Mouse (Mus musculus) embryonic facial prominence, embryonic 10.5 days (tissue): ENCODE results near the gene Ugt1a6b. TPM values are rescaled to one million over a fixed set of nuclear protein-coding genes. Genes with fewer than 3 reads are reported as not detected.

Source experiments
- DNase-seq: peaks from one replicate; pipeline ENCODE4 v3.0.0-alpha.2; 2017; ENCODE audit warnings: low spot score
- H3K27ac ChIP-seq: fragments of 300-500 bp; sonication (generic); replicated peaks from 2 replicates; pipeline ENCODE4 v1.5.1; 2016; ENCODE audit warnings: mild to moderate bottlenecking
- H3K27me3 ChIP-seq: fragments of 300-500 bp; sonication (generic); replicated peaks from 2 replicates; pipeline ENCODE4 v1.6.1; 2016; ENCODE audit warnings: low read depth, mild to moderate bottlenecking; ENCODE audit not compliant: poor library complexity, severe bottlenecking
- H3K36me3 ChIP-seq: fragments of 300-500 bp; sonication (generic); replicated peaks from 2 replicates; pipeline ENCODE4 v1.6.1; 2016; ENCODE audit warnings: mild to moderate bottlenecking, moderate library complexity
- H3K4me1 ChIP-seq: fragments of 300-500 bp; sonication (generic); 2 replicates; pipeline ENCODE4 v1.6.1; 2016
- H3K4me3 ChIP-seq: fragments of 300-500 bp; sonication (generic); 2 replicates; pipeline ENCODE4 v1.5.1; 2016; ENCODE audit warnings: mild to moderate bottlenecking, moderate library complexity
- H3K9me3 ChIP-seq: fragments of 300-500 bp; sonication (generic); 2 replicates; pipeline ENCODE4 v1.6.1; 2016; ENCODE audit warnings: mild to moderate bottlenecking
- WGBS: fragments of 180-500 bp; shearing (Covaris S2); methylation state at CpG from one replicate; pipeline ENCODE4 v1.1.7; 2016; 5-methylcytosine and 5-hydroxymethylcytosine counted together
- polyA plus RNA-seq: library from polyadenylated mRNA; unstranded; fragments of >200 nt; fragmentation: Nextera tagmentation; extraction: Ambion mirVana; gene quantifications from 2 replicates; pipeline ENCODE4 v1.2.1, GENCODE M21; 2016

Gene Ugt1a6b
- polyA plus RNA-seq, 1 experiment from 2014 or later, result not detected

GRCm38 (mm10) chr1:88213061-88213460, 110.0 kb downstream of the Ugt1a6b start:
- 84% methylated on average over 1 of the region's 1 CpGs for WGBS
- DNase-seq, result no peak

DNA sequence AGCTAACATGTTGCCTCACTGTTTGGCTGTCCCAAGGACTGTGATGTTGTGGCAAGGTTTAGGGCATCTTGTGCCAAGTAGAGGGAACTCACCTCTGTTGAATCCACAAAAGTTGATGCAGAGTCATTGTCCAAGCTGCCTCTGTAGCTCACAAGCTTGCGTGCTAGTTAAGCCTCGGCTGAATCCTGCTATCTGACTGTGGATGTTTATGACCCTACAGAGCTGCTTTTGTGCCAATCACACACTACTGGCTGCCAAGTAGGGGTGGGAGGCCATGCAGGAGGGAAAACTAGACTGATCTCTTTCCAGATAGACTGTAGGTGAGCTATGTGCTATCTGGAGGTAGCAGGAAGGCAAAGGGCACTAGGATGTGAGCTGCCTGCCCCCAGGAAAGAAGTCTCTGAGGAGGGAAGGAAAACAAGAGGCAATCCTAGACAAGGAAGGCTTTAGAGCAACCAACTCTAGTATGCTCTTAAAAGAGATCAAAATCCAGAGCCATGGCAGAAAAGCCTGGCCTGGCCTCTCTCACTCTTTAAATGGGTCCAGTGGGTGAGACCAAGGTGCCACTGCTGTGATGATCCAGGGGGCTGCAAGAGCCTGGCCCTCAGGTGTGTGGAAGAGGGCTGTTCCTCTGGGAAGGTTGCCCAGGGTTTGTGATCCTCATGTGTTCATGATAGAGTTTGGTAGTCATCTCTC, 110.9 kb downstream of the Ugt1a6b start:
- 84% methylated on average over 2 of the region's 2 CpGs for WGBS
- H3K4me1 ChIP-seq, result no peaks in the 10 kb centered on the region
- H3K36me3 ChIP-seq, result no peaks in the 10 kb centered on the region
- H3K4me3 ChIP-seq, result no peak overlapping the region
- H3K9me3 ChIP-seq, result peaks cover 52% of the 10 kb centered on the region
- H3K27me3 ChIP-seq, result no peaks in the 10 kb centered on the region
- DNase-seq, result no peak
- no peak overlapping the region for H3K27ac ChIP-seq

More at GRCm38 (mm10) chr1:88213061-88213460, 110.0 kb downstream of the Ugt1a6b start:
- H3K4me3 ChIP-seq, result no peak overlapping the region
- peaks cover 52% of the 10 kb centered on the region for H3K9me3 ChIP-seq
- no peak overlapping the region for H3K27ac ChIP-seq
- no peaks in the 10 kb centered on the region for H3K36me3 ChIP-seq
- no peaks in the 10 kb centered on the region for H3K27me3 ChIP-seq
- no peaks in the 10 kb centered on the region for H3K4me1 ChIP-seq

GRCm38 (mm10) chr1:88214462-88214952, 111.5 kb downstream of the Ugt1a6b start:
- no peaks in the 10 kb centered on the region for H3K4me1 ChIP-seq
- no peaks in the 10 kb centered on the region for H3K36me3 ChIP-seq
- DNase-seq, result no peak
- H3K4me3 ChIP-seq, result no peak overlapping the region
- peaks cover 52% of the 10 kb centered on the region for H3K9me3 ChIP-seq
- H3K27ac ChIP-seq, result no peak overlapping the region
- no peaks in the 10 kb centered on the region for H3K27me3 ChIP-seq
- 81% methylated on average over 2 of the region's 2 CpGs for WGBS

DNA sequence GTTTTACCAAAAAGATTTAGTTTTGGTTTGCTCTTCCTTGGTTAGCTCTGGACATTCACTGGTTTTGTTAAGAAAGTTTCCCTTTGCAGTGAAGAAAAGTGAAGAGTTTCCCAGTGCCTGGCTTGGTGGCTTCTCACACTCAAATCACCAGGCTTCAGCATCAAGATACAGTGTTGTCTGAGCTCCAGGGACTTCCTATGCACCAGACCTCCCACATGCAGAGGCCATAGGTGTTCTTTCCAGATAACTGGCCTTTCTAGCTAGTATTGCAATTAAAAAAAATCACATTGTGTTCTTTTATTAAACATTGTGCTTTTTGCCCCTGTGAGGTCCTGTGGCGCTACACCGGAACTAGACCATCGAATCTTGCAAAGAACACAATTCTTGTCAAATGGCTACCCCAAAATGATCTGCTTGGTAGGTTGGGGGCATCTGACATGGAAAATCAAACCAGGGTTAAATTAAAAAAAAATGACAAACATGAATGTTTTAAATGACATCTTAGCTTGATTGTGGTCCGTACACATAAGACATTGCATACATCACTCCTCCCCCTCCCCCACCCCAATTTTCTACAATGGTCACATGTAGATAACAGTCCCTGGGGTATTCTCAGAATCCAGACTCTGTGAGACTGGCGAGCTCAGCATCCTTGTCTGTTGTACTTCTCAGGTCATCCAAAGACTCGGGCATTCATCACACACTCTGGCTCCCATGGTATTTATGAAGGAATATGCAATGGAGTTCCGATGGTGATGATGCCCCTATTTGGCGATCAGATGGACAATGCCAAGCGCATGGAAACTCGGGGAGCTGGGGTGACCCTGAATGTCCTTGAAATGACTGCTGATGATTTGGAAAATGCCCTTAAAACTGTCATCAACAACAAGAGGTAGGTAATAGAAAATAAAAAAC, 112.7 kb downstream of the Ugt1a6b start:
- H3K4me1 ChIP-seq, result no peaks in the 10 kb centered on the region

DNA sequence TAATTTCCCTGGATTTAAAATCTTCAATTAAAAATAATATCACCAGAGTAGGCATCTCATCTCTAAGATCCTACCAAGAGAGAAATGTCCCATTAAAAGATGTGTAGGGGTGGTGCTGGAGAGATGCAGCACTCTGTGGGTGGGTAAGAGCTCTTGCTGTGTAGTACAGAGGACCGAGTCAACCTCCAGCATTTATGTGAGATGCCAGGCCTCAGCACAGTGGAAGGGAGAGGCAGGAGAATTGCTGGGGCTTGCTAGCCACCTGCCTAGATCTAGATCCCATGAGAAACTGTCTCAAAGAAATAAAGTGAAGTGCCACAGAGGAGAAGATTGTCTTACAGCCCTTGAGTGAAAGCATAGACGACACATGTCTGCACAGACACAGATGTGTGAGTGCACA, 113.5 kb downstream of the Ugt1a6b start:
- Histone ChIP-seq H3K4me1 (no peaks in the 10 kb centered on the region), H3K27me3 (no peaks in the 10 kb centered on the region), H3K36me3 (no peaks in the 10 kb centered on the region), H3K9me3 (peaks cover 46% of the 10 kb centered on the region), H3K27ac (no peak overlapping the region), H3K4me3 (no peak overlapping the region)
- DNase-seq, result no peak
- 66% methylated on average over 2 of the region's 2 CpGs for WGBS

More for the DNA sequence above, 112.7 kb downstream of the Ugt1a6b start:
- 71% methylated on average over 10 of the region's 10 CpGs for WGBS
- peak; percentile 11 for DNase-seq
- no peak overlapping the region for H3K4me3 ChIP-seq
- no peaks in the 10 kb centered on the region for H3K27me3 ChIP-seq
- H3K27ac ChIP-seq, result no peak overlapping the region
- peaks cover 50% of the 10 kb centered on the region for H3K9me3 ChIP-seq
- no peaks in the 10 kb centered on the region for H3K36me3 ChIP-seq

DNA sequence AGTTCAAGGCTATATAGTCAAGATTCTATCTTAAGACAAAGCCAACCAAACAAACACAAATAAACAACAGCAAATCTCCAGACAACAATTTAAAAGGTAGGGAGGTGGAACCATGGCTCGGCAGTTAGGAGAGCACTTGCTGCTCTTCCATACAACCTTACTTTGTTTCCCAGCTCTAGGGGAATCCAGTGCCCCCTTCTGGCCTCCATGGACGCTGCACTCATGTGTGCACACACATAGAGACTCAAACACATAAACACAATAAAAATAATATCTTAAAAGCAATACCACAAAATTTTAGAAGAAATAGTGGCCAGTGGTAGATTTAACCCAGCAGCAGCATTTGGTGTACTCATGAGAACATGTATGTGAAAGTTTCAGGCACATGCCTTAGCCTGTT, 114.1 kb downstream of the Ugt1a6b start:
- WGBS, result 65% methylated on average over 2 of the region's 2 CpGs
- Histone ChIP-seq H3K9me3 (peaks cover 40% of the 10 kb centered on the region), H3K27me3 (no peaks in the 10 kb centered on the region), H3K36me3 (no peaks in the 10 kb centered on the region), H3K4me1 (no peaks in the 10 kb centered on the region), H3K27ac (no peak overlapping the region), H3K4me3 (no peak overlapping the region)
- DNase-seq, result no peak

DNA sequence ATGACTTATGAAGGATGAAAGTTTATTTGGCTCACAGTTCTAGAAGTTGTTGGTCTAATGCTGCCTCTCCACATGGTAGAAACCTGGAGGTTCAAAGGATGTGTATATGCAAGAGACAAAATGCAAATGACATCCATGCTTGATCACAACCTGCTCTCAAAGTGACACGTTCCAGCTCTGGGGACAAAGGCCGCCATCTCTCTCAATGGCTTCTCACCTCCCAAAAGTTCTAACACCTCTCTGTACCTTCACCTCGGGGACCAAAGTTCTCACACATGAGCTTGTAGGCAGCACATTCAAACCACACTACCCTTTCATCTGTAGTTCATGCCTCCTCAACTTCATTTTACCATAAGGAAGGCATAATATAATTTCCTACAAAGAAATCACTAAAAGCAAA, 114.5 kb downstream of the Ugt1a6b start:
- Histone ChIP-seq H3K4me1 (no peaks in the 10 kb centered on the region), H3K4me3 (no peak overlapping the region), H3K27me3 (no peaks in the 10 kb centered on the region), H3K9me3 (peaks cover 36% of the 10 kb centered on the region), H3K36me3 (no peaks in the 10 kb centered on the region), H3K27ac (no peak overlapping the region)
- 41% methylated on average over 3 of the region's 3 CpGs for WGBS
- no peak for DNase-seq

GRCm38 (mm10) chr1:88218051-88218450, 115.0 kb downstream of the Ugt1a6b start:
- Histone ChIP-seq H3K36me3 (no peaks in the 10 kb centered on the region), H3K9me3 (peaks cover 31% of the 10 kb centered on the region), H3K27me3 (no peaks in the 10 kb centered on the region), H3K4me3 (no peak overlapping the region), H3K27ac (no peak overlapping the region), H3K4me1 (no peaks in the 10 kb centered on the region)
- 74% methylated on average over 9 of the region's 9 CpGs for WGBS
- peak; percentile 14 for DNase-seq

DNA sequence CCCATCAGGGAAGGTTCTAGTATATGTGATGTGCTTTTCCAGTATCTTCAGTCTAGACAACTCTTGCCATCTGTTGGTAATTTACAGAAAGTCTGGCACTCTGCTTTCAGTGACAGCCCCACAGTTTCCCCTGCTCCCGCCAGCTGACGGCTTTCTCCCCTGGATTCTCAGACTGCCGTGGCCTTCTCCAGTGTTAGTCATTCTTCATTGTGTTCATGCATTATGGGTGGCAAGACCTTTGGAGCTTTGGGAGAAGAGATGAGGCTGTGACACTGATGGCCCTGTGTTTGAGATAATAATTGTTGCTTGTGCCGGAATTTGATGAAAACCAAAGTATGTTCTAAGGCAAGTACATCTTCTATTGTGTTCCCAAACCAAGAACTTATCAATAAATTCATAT, 115.5 kb downstream of the Ugt1a6b start:
- no peaks in the 10 kb centered on the region for H3K4me1 ChIP-seq
- H3K36me3 ChIP-seq, result no peaks in the 10 kb centered on the region
- no peak overlapping the region for H3K27ac ChIP-seq
- H3K9me3 ChIP-seq, result peaks cover 26% of the 10 kb centered on the region
- H3K27me3 ChIP-seq, result no peaks in the 10 kb centered on the region
- peak; percentile 11 for DNase-seq
- WGBS, result 51% methylated on average over 4 of the region's 4 CpGs
- H3K4me3 ChIP-seq, result no peak overlapping the region

DNA sequence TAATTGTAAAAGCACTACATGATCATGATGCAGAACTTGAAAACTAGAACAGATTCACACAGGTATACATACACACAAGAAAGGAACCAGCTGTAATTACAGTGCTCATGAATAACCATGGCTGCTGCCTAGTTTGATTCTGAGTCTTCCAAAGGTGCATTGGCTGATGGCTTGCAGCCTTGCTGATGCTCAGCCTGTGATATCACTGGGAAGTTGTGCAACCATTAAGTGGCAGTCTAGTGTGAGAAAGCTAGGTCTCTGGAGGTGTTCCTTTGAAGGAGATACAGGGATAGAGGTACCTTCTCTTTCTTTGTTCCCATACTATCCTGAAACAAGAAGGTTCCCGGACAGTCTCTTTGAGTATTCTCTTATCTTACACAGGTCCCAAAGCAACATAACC, 116.0 kb downstream of the Ugt1a6b start:
- no peak for DNase-seq

DNA sequence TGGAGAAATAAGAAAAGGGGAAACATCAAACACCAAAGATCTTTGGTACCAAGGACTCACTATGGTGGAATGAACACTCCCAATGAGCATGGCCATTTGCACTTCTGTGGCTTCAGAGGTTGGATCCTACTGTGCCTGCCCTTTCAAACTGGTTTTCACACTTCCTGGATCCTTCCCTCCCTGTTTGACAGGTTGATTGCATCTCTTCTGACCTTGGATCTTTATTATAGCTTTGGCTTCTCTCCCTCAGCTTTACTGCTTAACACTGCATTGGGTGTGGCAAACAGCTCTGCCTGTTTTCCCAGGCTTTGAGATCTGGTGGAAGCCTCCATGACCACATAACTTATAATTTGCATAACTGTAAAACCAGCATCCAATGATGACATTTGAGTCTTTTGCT, 117.3 kb downstream of the Ugt1a6b start:
- H3K27me3 ChIP-seq, result no peaks in the 10 kb centered on the region
- no peak for DNase-seq
- H3K4me1 ChIP-seq, result no peaks in the 10 kb centered on the region

More for the DNA sequence above, 116.0 kb downstream of the Ugt1a6b start:
- WGBS, result 21% methylated on average over 1 of the region's 1 CpGs
- Histone ChIP-seq H3K27me3 (no peaks in the 10 kb centered on the region), H3K27ac (no peak overlapping the region), H3K4me3 (no peak overlapping the region), H3K9me3 (peaks cover 21% of the 10 kb centered on the region), H3K36me3 (no peaks in the 10 kb centered on the region), H3K4me1 (no peaks in the 10 kb centered on the region)

DNA sequence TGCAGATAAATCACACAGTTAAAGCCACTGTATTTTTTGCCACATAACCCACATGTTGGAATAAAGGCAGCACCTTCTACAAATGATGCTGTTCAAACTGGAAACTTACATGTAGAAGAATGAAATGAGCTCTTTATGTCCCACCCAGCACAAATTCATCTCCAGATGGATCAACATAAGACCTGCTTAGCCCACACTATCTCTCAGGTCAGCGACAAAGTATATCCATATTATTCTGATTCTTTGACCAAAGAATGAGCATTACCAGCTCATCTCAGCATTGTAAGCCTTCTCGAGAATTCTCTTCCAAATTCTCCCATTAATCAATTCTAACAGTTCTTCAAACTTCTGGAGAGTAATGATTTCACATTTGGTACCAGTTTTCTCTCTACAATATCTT, 119.2 kb downstream of the Ugt1a6b start:
- Histone ChIP-seq H3K4me1 (no peaks in the 10 kb centered on the region), H3K9me3 (peaks cover 20% of the 10 kb centered on the region), H3K27me3 (no peaks in the 10 kb centered on the region), H3K27ac (no peak overlapping the region), H3K36me3 (no peaks in the 10 kb centered on the region), H3K4me3 (no peak overlapping the region)
- DNase-seq, result no peak
- WGBS, result 56% methylated on average over 2 of the region's 2 CpGs

More for the DNA sequence above, 117.3 kb downstream of the Ugt1a6b start:
- Histone ChIP-seq H3K9me3 (peaks cover 10% of the 10 kb centered on the region), H3K27ac (no peak overlapping the region), H3K36me3 (no peaks in the 10 kb centered on the region), H3K4me3 (no peak overlapping the region)
